Mouse (Mus musculus) lung, adult 2 months (tissue): ENCODE measurements at regions not wholly inside any gene's neighbourhood (a gene's known extent, or its start where the extent isn't known, plus 50 kb on each side); places are given as distances from the start of the nearest gene placed in this dataset.

Experiments used
- DNase-seq: peaks from one replicate; pipeline ENCODE4 v3.0.0; 2022
- H3K4me1 ChIP-seq: fragments of 200-500 bp; 2 replicates; pipeline ENCODE4 v1.6.1; 2011; ENCODE audit warnings: low read length; ENCODE audit not compliant: control insufficient read depth, insufficient read depth
- H3K4me3 ChIP-seq: fragments of 200-500 bp; replicated peaks from 2 replicates; pipeline ENCODE3; 2011; ENCODE audit warnings: low read depth, mild to moderate bottlenecking, control low read depth, low read length; ENCODE audit errors: extremely low read depth
- CTCF ChIP-seq: fragments of 200-500 bp; IDR thresholded peaks from 2 replicates; pipeline ENCODE4 v1.5.1; 2011; ENCODE audit warnings: mild to moderate bottlenecking, low read length, control low read depth; ENCODE audit not compliant: insufficient read depth
- POLR2A ChIP-seq: fragments of 200-500 bp; IDR thresholded peaks from 2 replicates; pipeline ENCODE4 v1.6.1; 2011; ENCODE audit warnings: low read depth, mild to moderate bottlenecking, control low read depth, low read length, borderline replicate concordance; ENCODE audit errors: extremely low read depth
- WGBS: fragments of 180-500 bp; shearing (Covaris S2); methylation state at CpG from one replicate; pipeline ENCODE4 v1.1.7; 2018; 5-methylcytosine and 5-hydroxymethylcytosine counted together

DNA sequence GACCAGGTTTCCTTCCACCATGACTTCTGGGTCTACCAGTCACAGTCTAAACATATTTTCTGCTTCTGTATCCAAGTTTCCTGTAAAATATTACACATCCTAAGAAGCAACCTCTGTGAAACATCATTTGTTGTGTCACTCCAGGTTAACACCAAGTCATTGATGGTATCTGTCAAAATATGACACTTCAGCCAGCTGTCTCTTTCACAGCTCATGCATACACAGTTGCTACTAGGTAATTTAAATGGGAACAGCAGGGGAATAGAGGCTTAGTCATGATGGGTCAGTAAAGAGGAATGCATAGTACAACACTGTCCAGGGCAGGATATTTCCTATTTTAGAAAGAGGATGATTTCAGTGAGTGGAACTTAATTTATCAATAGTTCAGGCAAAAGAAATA lies 589.6 kb upstream of the Atp2b1 start:
- H3K4me1 ChIP-seq: no peaks in the 10 kb centered on the region
- DNase-seq: no peak
- no peak overlapping the region for H3K4me3 ChIP-seq
- TF ChIP-seq POLR2A (no peak), CTCF (no peak)

DNA sequence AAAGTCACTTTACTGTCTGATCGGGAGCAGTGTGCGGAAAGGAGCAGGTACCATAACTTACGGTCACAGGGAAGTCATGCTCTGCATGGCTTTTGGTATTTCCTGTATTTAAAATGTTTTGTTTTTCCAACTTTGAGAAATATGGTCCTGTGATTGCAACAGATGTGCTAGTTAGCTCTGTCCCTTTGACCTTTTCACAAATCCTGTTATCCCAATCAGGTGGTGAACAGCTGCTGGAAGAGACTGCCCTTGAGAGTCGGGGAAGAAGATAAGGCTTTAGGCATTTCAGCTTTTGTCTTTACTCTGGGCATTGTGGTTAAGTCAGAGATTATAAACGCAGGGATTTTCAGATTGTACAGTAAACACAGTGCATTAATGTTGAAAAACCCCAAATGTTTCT lies 588.5 kb upstream of the Atp2b1 start:
- H3K4me1 ChIP-seq: no peaks in the 10 kb centered on the region
- no peak for DNase-seq
- WGBS: 67% methylated on average over 5 of the region's 5 CpGs
- TF ChIP-seq POLR2A (no peak), CTCF (no peak)
- H3K4me3 ChIP-seq: no peak overlapping the region

DNA sequence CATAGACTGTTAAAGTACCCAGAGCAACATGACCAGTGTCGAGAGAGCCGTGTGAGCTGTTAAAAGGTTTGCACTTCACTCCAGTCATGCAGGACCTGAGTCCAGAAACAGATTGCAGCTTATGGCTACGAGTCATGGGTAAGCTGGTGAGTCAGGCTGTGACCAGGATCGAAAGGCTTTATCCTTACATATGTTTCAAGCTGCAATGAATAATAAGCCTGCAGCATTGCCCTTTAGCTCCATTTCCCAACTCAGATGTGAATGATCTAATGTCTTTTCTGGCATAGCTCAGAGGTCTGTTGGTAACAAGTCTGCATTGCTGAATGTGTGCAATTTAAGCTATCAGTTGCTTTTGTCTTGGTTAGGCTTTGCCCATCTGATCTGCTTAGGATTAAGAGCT lies 581.5 kb upstream of the Atp2b1 start:
- no peak overlapping the region for H3K4me3 ChIP-seq
- 53% methylated on average over 4 of the region's 4 CpGs for WGBS
- no peaks in the 10 kb centered on the region for H3K4me1 ChIP-seq
- TF ChIP-seq CTCF (no peak), POLR2A (no peak)
- no peak for DNase-seq

DNA sequence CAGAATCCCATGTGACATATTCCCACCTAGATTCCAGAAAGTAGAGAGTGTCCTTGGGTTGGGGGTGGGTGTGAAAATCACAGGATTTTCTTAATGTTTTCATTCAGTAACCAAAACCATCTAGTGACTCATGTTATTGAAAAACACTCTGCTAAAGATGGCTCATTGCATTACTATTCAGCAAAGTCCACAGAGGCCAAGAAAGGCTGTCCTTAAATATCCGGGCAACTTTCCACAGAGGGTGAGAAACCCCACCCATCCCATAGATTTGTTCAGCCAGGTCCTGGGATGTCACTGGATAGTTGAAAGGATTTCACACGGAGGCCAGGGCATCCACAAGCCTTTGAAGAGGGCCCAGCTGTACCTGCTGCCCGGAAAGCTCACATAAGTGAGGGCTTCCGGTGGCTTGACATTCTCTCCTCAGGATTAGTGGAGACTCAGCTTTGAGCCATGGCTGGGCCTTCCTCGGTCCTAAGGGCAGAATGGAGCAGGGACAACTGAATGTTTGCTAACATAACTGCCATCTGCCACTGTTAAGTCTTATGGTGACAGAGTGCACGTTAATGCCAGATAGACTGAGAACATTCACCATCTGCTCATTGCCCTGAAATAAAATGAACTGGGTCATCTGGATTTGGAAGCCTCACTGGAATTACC lies 580.7 kb upstream of the Atp2b1 start:
- H3K4me1 ChIP-seq: no peaks in the 10 kb centered on the region
- TF ChIP-seq POLR2A: no peak
- no peak for TF ChIP-seq CTCF
- H3K4me3 ChIP-seq: no peak overlapping the region
- DNase-seq: no peak
- 57% methylated on average over 6 of the region's 6 CpGs for WGBS

DNA sequence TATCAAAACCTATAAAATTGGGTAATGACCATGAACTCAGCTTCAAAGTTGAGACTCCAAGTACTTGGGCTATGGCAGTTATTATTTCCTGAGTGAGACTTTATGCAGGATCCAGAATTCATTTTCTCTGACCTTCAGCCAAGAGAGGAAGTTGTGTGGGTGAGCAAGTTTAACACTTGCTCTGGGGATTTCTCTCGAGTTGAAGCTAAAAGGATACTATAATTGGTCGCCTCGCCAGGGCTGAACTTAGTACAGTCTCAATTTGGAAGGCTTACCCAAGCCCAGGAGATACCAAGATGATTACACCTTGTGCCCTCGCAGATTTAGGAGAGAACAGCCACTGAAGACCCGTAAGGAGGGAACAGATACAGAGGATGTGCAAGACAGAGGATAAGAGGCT lies 570.4 kb upstream of the Atp2b1 start:
- Histone ChIP-seq H3K4me3 (no peak overlapping the region), H3K4me1 (no peaks in the 10 kb centered on the region)
- WGBS: 68% methylated on average over 5 of the region's 5 CpGs
- TF ChIP-seq POLR2A (no peak), CTCF (no peak)
- no peak for DNase-seq

DNA sequence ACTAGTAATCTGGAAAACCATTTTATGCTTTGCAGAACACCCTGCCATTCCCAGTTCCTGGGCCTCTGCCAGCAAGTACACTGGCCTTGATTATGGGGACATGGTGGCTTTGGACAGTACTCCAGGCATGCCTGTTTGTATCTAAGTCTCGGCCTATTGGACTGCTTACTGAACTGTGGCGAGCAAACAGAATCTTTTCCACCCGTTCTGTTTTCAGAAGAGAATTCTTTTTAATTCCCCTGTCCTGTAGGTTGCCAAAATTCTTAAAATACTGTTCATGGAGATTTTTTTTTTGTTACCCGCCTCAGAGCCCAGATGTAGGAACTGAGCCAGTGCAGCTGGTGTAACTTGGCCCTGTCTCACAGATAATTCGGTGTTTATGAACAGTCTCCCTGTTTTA lies 564.7 kb upstream of the Atp2b1 start:
- Histone ChIP-seq H3K4me3 (no peak overlapping the region), H3K4me1 (no peaks in the 10 kb centered on the region)
- no peak for DNase-seq
- no peak for TF ChIP-seq POLR2A
- no peak for TF ChIP-seq CTCF
- WGBS: 62% methylated on average over 5 of the region's 5 CpGs

DNA sequence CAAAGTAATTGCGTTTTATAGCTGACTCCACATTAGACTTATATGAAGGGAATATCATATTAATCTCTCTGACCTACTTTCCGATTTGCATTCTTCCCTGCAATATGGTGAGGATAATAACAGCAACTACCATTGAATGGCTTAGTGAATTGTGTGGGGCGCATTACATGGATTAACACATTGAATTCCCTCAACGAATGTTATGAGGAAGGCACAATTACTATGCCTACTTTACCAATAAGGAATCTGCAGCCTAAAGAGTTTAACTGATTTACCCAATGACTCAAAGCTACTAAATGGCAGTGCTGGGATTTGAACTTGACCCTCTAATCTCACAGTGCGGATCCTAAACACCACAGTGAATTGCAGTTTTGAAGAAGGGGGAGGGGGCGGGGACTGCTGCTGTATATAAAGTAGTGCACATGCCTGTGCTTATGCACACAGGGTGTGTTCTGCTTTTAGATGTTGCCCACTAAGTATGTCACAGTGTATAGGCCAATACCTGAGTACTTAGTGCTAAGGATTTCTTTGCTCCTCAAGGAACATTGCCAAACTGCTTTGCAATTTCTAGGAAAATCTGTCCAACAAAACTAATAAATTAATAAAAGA lies 563.8 kb upstream of the Atp2b1 start:
- DNase-seq: no peak
- TF ChIP-seq POLR2A: no peak
- Histone ChIP-seq H3K4me3 (no peak overlapping the region), H3K4me1 (no peaks in the 10 kb centered on the region)
- 94% methylated on average over 6 of the region's 6 CpGs for WGBS

DNA sequence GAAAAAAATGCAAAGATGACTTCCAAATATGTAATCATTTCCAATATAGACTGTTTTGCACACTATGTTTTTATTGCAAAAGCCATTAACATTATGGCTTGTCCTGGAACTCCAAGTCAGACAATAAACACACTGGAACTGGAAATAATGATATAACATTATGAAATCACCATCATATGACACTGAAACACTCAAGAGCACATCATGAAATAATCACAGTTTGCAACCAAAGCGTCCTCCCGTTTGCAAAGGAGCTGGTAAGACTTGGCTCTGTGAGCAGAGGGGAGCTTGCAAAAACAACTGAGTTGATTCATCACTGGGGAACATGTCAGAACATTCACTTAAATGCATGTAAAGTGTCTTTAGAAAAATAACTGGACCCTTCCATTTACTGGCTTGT lies 562.1 kb upstream of the Atp2b1 start:
- no peak for DNase-seq
- 56% methylated on average over 2 of the region's 2 CpGs for WGBS
- no peak overlapping the region for H3K4me3 ChIP-seq
- H3K4me1 ChIP-seq: no peaks in the 10 kb centered on the region
- TF ChIP-seq POLR2A (no peak), CTCF (no peak)

DNA sequence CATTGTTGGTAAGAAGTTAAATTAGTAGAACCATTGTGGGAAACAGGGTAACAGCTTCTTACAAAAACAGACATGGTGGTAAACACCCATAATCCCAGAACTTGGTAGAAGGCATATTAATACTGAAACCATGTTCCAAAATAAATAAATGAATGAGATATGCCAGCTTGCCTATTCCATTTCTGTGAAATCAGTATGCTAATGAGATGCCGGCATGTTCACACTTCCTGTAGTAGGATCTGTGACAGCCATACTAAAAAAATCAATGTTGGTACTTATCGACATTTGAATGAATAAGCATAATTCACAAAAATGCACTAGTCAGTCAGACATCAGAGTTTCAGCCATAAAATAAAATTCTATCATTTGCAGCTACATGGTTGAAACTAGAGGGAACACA lies 559.7 kb upstream of the Atp2b1 start:
- H3K4me1 ChIP-seq: no peaks in the 10 kb centered on the region
- WGBS: 96% methylated on average over 2 of the region's 2 CpGs

DNA sequence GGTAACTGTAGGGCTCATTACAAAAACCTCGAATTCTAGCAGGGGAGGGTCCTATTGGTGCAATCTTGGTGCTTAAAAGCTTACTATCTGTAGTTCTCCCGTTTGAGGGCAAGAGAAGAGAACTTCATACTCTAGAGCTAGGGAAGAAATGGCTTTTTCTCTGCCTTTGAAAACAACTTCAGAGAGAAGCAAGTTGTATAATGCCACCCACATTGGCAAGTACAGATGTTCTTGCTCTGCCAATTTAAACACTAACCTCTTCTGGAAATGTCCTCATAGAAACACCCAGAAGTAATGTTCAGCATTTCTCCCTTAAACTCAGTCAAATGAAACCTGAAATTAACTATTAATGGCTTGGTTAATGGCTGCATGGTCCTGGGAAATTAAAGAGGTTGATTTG lies 549.6 kb upstream of the Atp2b1 start:
- TF ChIP-seq CTCF (no peak), POLR2A (no peak)
- Histone ChIP-seq H3K4me1 (no peaks in the 10 kb centered on the region), H3K4me3 (no peak overlapping the region)
- WGBS: 70% methylated on average over 2 of the region's 2 CpGs
- DNase-seq: no peak

More for the DNA sequence above, 559.7 kb upstream of the Atp2b1 start:
- no peak overlapping the region for H3K4me3 ChIP-seq
- no peak for TF ChIP-seq CTCF
- no peak for TF ChIP-seq POLR2A
- DNase-seq: no peak

DNA sequence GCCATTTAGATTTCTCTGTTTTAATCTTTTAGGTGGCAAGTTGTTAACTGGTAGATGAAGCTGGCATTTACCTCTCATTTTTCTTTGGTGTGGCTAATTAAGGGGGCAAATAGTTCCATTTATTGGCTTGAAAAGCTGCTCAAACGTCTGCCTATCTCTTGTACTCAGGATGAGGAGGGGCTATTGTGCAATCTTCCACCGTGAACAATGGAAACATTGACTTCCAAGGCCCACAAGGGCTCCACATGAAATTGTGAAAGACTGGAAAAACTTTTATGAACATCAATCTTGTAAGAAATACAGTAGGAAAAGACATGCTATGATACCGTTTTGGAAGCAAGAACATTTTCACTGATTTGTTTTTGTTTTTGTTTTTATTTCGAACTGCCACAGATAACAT lies 541.6 kb upstream of the Atp2b1 start:
- no peak for DNase-seq
- H3K4me3 ChIP-seq: no peak overlapping the region
- no peaks in the 10 kb centered on the region for H3K4me1 ChIP-seq
- WGBS: 45% methylated on average over 4 of the region's 4 CpGs
- no peak for TF ChIP-seq CTCF
- no peak for TF ChIP-seq POLR2A
